Mouse (Mus musculus) hindbrain, embryonic 10.5 days (tissue): ENCODE measurements around the gene Dscam. TPM values are rescaled to one million over a fixed set of nuclear protein-coding genes. Genes with fewer than 3 reads are reported as not detected.

ENCODE experiments used
- DNase-seq: peaks from one replicate; pipeline ENCODE4 v3.0.0-alpha.2; 2017; ENCODE audit warnings: low spot score
- H3K27ac ChIP-seq: fragments of 300-500 bp; sonication (generic); 2 replicates; pipeline ENCODE4 v1.5.1; 2016; ENCODE audit warnings: mild to moderate bottlenecking, moderate library complexity
- H3K27me3 ChIP-seq: fragments of 300-500 bp; sonication (generic); 2 replicates; pipeline ENCODE4 v1.6.1; 2016; ENCODE audit warnings: mild to moderate bottlenecking; ENCODE audit not compliant: poor library complexity, insufficient read depth, severe bottlenecking
- H3K36me3 ChIP-seq: fragments of 300-500 bp; sonication (generic); 2 replicates; pipeline ENCODE4 v1.6.1; 2016; ENCODE audit warnings: mild to moderate bottlenecking, moderate library complexity
- H3K4me1 ChIP-seq: fragments of 300-500 bp; sonication (generic); replicated peaks from 2 replicates; pipeline ENCODE4 v1.6.1; 2016; ENCODE audit warnings: mild to moderate bottlenecking
- H3K4me3 ChIP-seq: fragments of 300-500 bp; sonication (generic); 2 replicates; pipeline ENCODE4 v1.5.1; 2016; ENCODE audit warnings: mild to moderate bottlenecking, moderate library complexity
- H3K9me3 ChIP-seq: fragments of 300-500 bp; sonication (generic); 2 replicates; pipeline ENCODE4 v1.6.1; 2016; ENCODE audit warnings: mild to moderate bottlenecking, moderate library complexity
- WGBS: fragments of 180-500 bp; shearing (Covaris S2); methylation state at CpG from one replicate; pipeline ENCODE4 v1.1.7; 2016; 5-methylcytosine and 5-hydroxymethylcytosine counted together
- polyA plus RNA-seq: library from polyadenylated mRNA; unstranded; fragments of >200 nt; fragmentation: Nextera tagmentation; extraction: Ambion mirVana; gene quantifications from 2 replicates; pipeline ENCODE4 v1.2.1, GENCODE M21; 2016

Gene Dscam
- polyA plus RNA-seq, 1 experiment from 2014 or later, result 1.2 TPM

DNA sequence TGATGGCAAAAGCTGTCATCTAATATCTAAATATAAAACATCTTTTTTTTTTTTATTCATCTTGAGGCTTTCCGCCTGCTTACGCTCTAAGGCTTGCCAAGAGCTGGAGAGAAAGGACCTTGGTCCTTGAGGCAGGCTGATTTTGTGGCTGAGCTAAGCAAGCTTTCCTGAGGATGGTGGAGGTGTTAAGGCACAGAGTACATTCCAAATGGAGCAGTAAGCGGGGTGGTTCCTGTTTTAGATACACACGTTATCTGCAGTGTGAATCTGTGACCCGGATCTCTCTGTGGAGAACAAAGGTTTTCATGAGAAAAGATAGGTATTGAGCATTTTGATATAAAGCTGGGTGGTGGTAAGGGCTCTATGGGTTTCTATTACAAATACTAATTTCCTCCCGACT lies 479.0 kb downstream of the Dscam start:
- no peaks in the 10 kb centered on the region for H3K27me3 ChIP-seq
- no peak overlapping the region for H3K27ac ChIP-seq
- H3K4me1 ChIP-seq, result peaks cover 22% of the 10 kb centered on the region
- no peaks in the 10 kb centered on the region for H3K9me3 ChIP-seq
- no peak for DNase-seq
- no peaks in the 10 kb centered on the region for H3K36me3 ChIP-seq
- WGBS, result 84% methylated on average over 6 of the region's 6 CpGs
- no peak overlapping the region for H3K4me3 ChIP-seq

DNA sequence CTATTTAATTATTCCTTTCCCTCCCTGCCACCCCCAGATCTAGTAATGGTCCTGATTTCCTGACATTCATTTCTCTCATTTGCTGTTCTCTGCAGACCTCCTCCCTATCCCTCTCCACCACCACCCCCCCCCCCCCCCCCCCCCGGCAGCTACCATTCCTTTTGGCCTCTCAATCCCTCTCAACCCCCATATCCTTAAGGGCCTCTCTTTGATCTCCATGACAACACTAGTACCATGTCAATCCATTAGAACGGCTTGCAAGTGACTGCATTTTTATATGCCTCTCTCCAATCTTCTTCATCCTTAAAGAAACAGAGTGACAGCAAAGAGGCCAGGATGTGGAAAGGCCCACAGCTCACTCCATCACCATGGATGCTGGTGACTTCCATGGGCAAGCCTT lies 480.5 kb downstream of the Dscam start:
- Histone ChIP-seq H3K27me3 (no peaks in the 10 kb centered on the region), H3K36me3 (no peaks in the 10 kb centered on the region), H3K4me3 (no peak overlapping the region), H3K4me1 (peaks cover 22% of the 10 kb centered on the region), H3K27ac (no peak overlapping the region), H3K9me3 (no peaks in the 10 kb centered on the region)
- 33% methylated on average over 2 of the region's 2 CpGs for WGBS
- no peak for DNase-seq

DNA sequence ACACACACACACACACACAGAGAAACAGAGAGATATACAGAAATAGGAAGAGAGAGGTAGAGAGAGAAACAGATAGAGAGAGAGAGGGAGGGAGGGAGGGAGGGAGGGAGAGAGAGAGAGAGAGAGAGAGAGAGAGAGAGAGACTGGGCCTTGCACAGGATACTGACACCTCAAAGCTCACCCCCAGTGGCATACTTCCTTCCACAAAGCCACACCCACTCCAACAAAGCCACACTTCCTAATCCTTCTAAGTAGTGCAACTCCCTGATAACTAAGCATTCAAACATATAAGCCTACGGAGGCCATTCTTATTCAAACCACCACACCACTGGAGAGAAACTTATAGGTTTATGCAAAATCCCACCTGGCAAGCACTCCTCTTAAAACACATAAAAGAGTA lies 481.1 kb downstream of the Dscam start:
- H3K27ac ChIP-seq, result no peak overlapping the region
- no peaks in the 10 kb centered on the region for H3K36me3 ChIP-seq
- H3K9me3 ChIP-seq, result no peaks in the 10 kb centered on the region
- H3K4me1 ChIP-seq, result peaks cover 22% of the 10 kb centered on the region
- no peaks in the 10 kb centered on the region for H3K27me3 ChIP-seq
- no peak for DNase-seq
- H3K4me3 ChIP-seq, result no peak overlapping the region
- WGBS, result 54% methylated on average over 1 of the region's 1 CpGs

DNA sequence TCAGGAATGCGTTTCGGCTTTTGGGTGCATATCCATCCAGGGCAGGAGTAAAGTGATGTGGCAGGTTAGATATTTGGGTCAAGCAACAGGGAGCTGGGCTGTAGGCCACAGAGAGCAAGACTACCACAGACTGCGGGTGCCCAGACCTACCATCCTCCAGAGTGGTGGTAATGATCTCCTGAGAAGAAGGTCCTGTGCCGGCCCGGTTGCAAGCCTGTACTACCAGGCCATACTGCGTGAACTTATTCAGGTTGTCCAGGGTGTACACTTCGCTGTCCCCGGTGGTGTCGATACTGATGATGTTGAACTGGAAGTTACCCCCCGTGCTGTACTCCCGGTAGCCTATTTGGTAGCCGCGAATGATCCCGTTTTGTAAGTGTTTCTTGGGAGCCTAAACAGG lies 485.5 kb downstream of the Dscam start:
- Histone ChIP-seq H3K4me3 (no peak overlapping the region), H3K36me3 (no peaks in the 10 kb centered on the region), H3K27ac (no peak overlapping the region), H3K4me1 (peaks cover 12% of the 10 kb centered on the region), H3K27me3 (no peaks in the 10 kb centered on the region), H3K9me3 (no peaks in the 10 kb centered on the region)
- DNase-seq, result no peak
- WGBS, result 91% methylated on average over 14 of the region's 14 CpGs

DNA sequence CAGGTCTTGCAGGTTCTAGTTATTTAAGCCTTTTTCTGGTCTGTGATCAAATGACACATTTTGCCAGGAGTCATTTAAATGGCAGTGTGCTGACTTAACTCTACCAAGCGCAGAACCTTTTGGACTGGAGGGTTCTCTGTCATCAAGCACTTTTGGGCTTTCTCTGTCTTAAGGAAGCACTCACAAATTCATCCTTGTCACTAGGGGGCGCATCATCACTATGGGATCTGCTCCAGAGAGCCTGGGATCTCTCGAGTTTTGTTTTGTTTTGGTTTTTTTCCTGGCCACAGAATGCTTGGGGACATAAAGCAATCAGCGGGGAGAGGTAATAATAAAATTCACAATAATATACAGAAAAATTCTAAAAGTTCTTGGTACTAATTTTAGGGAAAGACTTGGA lies 486.0 kb downstream of the Dscam start:
- Histone ChIP-seq H3K4me1 (peaks cover 7% of the 10 kb centered on the region), H3K4me3 (no peak overlapping the region), H3K36me3 (no peaks in the 10 kb centered on the region), H3K9me3 (no peaks in the 10 kb centered on the region), H3K27me3 (no peaks in the 10 kb centered on the region), H3K27ac (no peak overlapping the region)
- 23% methylated on average over 4 of the region's 4 CpGs for whole genome bisulfite sequencing
- peak; percentile 36 for DNase-seq

DNA sequence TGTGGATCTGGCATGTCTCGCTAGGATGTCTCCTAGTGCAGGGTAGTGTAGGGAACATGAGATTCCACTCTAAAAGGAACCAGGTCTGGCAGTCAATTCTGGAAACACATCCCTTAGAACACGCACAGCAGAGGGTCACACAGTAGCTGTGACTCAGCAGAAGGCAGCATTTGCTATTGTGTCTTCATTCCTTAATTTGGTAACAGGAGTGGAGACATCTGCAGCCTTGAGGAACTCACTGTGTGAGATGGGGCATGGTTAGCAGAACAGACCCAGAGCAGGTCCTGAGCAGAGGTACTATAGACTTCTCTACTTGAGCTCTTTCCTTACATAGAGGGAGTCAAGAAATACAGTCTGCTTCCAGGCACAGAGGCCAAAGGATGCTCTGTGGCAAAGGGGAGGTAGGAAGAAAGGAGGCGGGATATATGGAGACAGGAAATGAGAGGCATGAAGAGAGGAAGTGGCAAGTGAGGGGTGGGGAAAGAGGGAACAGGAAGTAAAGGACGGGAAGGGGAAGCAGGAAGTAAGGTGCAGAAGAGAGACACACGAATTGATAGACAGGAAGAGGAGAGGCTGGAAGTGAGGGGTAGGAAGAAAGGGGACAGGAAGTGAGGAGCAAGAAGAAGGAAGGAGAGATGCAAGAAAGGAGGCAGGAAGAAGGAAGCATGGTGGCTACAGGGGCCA lies 488.1 kb downstream of the Dscam start:
- H3K27ac ChIP-seq, result no peak overlapping the region
- no peak overlapping the region for H3K4me3 ChIP-seq
- H3K4me1 ChIP-seq, result peaks cover 4% of the 10 kb centered on the region; the same call in 1 of the 2 replicates
- H3K36me3 ChIP-seq, result no peaks in the 10 kb centered on the region
- no peak for DNase-seq
- no peaks in the 10 kb centered on the region for H3K27me3 ChIP-seq
- WGBS, result 81% methylated on average over 5 of the region's 5 CpGs
- no peaks in the 10 kb centered on the region for H3K9me3 ChIP-seq

DNA sequence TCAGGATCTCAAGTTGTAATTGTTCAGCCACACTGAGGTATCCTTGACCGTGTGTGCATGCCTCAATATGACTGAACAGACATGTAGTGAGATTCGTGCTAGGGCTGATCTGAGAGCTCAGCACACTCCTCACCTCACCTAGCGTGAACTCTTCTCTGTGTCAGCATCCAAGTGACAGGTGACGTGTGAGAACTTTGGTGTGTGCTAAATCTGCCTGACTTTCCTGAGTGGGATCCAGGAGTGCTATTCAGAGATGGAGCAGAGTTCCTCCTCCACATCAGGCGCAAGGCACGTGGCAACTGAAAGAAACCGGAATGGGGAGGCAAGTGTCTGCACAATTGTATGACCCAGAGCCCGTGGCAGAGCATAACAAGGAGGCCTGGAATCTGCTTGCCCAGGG lies 490.6 kb downstream of the Dscam start:
- Histone ChIP-seq H3K9me3 (no peaks in the 10 kb centered on the region), H3K27ac (no peak overlapping the region), H3K4me1 (peaks cover 4% of the 10 kb centered on the region; the same call in 1 of the 2 replicates), H3K4me3 (no peak overlapping the region), H3K27me3 (no peaks in the 10 kb centered on the region), H3K36me3 (no peaks in the 10 kb centered on the region)
- WGBS, result 84% methylated on average over 8 of the region's 8 CpGs
- no peak for DNase-seq

DNA sequence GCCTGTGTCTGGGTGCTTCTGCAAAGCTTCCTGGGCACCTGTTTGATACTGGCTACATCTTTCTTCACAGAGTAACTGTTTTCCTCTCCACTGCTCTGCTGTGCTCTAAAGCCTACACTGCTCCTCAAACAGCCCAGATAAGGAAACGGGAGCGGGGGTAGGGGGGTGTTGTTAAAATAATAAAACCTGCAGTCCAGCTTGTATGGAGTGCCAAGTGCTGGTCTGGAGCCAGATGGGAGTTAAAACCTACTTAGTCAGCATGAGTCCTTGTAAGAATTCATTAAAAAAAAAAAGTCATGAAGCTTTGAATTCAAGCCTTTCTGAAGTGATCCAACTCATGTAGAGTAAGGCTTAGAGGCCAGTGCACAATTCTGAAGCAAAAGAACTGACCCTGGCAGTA lies 493.1 kb downstream of the Dscam start:
- H3K27me3 ChIP-seq, result no peaks in the 10 kb centered on the region
- peaks cover 4% of the 10 kb centered on the region for H3K4me1 ChIP-seq
- 70% methylated on average over 2 of the region's 2 CpGs for WGBS
- H3K9me3 ChIP-seq, result no peaks in the 10 kb centered on the region
- no peak overlapping the region for H3K4me3 ChIP-seq
- no peaks in the 10 kb centered on the region for H3K36me3 ChIP-seq
- DNase-seq, result no peak
- no peak overlapping the region for H3K27ac ChIP-seq

DNA sequence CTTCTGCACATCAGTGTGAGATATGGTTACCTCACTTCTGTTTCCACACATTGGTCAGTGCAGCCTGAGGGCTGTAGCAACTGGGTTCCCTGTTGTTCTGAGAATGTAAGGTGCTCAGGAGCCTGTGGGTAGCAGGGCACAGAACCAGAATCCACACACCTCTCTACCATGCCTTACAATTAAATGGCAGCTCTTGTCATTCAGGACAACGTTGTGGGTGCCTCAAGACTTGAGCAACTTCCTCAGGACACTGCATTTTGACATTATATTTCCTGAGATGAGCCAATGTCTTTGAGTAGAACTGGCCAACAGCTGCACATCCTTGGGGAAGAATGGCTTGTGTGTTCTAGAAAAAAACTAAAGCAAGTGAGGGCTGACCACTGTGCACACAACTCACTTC lies 493.9 kb downstream of the Dscam start:
- H3K9me3 ChIP-seq, result no peaks in the 10 kb centered on the region
- H3K4me1 ChIP-seq, result peaks cover 4% of the 10 kb centered on the region
- 79% methylated on average over 1 of the region's 1 CpGs for WGBS
- no peak overlapping the region for H3K27ac ChIP-seq
- no peak overlapping the region for H3K4me3 ChIP-seq
- DNase-seq, result no peak
- H3K36me3 ChIP-seq, result no peaks in the 10 kb centered on the region
- H3K27me3 ChIP-seq, result no peaks in the 10 kb centered on the region

DNA sequence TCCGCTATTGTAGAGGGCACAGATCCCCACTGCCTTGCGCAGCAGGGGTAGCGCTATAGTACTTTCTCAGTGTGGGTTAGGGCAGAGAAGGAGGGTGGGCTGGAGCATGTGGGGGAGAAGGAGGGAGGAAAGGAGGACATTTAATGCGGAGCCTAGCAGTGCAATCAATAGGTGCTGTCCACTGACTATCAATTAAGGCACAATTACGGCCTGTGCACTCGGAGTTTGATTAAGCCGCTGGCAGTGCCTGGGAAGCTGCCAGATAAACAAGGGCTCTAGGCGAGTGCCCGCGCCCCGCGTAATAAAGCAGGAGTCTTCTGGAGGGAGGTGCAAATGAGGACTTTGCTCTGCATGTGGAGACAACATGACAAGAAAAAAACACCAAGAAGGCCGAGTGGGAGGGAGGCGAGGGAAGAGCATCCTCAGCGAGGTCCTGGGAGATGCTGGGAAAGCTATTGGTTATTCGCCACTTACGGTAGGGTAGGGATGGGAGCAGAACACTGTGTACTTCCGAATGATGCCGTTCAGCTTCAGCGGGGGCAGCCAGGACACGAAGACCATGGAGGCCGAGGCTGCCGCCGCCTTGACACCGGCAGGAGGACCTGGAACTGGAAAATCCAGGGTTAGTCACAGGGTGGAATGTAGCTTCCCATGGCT lies 497.2 kb downstream of the Dscam start:
- DNase-seq, result no peak
- 77% methylated on average over 25 of the region's 25 CpGs for WGBS
- Histone ChIP-seq H3K4me1 (peaks cover 4% of the 10 kb centered on the region), H3K27ac (no peak overlapping the region), H3K27me3 (no peaks in the 10 kb centered on the region), H3K36me3 (no peaks in the 10 kb centered on the region), H3K4me3 (no peak overlapping the region), H3K9me3 (no peaks in the 10 kb centered on the region)

DNA sequence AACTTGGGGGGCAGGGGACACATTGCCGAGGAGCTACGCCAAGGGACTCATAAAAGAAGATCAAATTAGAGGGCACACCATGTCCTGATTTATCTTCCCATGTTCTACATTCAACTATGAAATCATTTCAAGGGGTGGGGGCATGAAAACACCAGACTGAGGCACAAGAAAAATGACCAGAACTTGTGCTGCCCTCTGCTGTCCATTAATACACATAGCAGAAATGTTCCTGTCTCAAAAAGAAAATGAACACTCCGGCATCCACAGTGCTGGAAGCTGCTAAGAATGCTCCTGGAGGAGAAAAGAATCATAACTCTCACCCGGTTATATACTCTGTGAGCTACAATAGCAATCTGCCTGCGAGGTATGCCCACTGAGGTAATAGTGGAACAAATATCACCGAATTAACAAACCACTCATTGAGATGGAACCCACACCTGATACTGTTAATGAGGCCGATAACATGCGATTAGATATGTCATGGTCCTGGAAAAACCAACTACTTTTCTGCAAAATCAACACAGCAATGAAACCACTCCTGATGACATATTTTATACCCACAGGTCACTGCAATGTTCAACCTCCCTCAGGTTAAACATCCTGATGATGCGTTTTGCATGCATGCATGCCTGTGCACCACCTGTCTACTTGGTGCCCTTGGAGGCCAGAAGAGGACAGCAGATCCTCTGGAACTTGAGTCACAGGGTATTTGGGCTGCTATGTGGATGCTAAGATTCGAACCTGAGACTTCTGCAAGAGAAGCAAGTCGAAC lies 498.8 kb downstream of the Dscam start:
- 67% methylated on average over 11 of the region's 11 CpGs for WGBS

DNA sequence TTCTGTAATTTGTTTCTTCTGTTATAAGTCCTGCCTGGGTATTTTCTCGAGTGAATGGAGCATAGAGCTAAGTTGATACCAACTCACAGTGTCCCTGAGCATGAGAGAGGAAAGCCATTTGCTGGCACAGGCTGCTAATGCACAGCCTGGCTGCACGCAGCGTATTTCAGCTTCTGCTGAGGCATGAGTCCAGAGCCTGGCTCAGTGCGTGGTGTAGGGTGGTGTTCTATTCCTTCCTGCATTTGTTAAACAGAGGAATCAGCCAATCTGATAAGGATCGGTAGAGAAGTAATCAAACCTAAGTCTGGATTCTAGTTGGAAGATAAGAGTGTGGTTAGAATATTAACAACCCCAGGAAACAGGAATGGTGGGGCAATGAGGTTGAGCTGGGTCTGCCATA lies 500.8 kb downstream of the Dscam start:
- Histone ChIP-seq H3K9me3 (no peaks in the 10 kb centered on the region), H3K4me3 (no peak overlapping the region), H3K27ac (no peak overlapping the region), H3K36me3 (no peaks in the 10 kb centered on the region), H3K27me3 (no peaks in the 10 kb centered on the region), H3K4me1 (no peaks in the 10 kb centered on the region; the same call in 1 of the 2 replicates)
- no peak for DNase-seq
- 85% methylated on average over 5 of the region's 5 CpGs for WGBS

More for the DNA sequence above, 498.8 kb downstream of the Dscam start:
- Histone ChIP-seq H3K27ac (no peak overlapping the region), H3K27me3 (no peaks in the 10 kb centered on the region), H3K4me3 (no peak overlapping the region), H3K36me3 (no peaks in the 10 kb centered on the region), H3K9me3 (no peaks in the 10 kb centered on the region), H3K4me1 (no peaks in the 10 kb centered on the region; the same call in 1 of the 2 replicates)
- no peak for DNase-seq

DNA sequence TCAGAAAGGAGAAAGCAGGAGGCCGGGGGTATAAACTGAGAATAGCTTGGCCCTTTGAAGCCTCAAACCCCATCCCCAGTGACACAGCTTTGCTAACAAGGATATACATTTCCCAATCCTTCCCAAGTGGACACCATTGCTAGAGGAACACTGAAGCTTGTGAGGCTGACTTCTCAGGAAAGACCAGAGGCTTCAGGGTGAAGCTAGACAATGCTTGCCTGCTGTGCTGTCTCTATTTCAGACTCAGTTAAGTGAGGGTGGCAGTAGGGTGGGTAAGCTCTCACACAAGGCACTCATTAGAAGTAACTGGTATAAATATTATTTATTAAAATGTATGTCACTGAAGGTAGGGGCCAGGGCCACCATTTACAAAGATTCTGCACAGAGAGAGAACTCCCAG lies 502.1 kb downstream of the Dscam start:
- 96% methylated on average over 1 of the region's 1 CpGs for WGBS
- no peaks in the 10 kb centered on the region; the same call in 1 of the 2 replicates for H3K4me1 ChIP-seq
- H3K27ac ChIP-seq, result no peak overlapping the region
- no peaks in the 10 kb centered on the region for H3K36me3 ChIP-seq
- H3K9me3 ChIP-seq, result no peaks in the 10 kb centered on the region
- no peaks in the 10 kb centered on the region for H3K27me3 ChIP-seq
- H3K4me3 ChIP-seq, result no peak overlapping the region
- no peak for DNase-seq
